Mouse (Mus musculus) liver, embryonic 14.5 days (tissue): ENCODE results near the gene Cryba4.

Experiments used
- CTCF ChIP-seq: IDR thresholded peaks from 2 replicates; pipeline ENCODE4 v1.5.1; 2016; ENCODE audit warnings: antibody characterized with exemption, low read depth, control low read depth
- EP300 ChIP-seq: IDR thresholded peaks from 2 replicates; pipeline ENCODE4 v1.6.1; 2016; ENCODE audit warnings: antibody characterized with exemption, low read depth

DNA sequence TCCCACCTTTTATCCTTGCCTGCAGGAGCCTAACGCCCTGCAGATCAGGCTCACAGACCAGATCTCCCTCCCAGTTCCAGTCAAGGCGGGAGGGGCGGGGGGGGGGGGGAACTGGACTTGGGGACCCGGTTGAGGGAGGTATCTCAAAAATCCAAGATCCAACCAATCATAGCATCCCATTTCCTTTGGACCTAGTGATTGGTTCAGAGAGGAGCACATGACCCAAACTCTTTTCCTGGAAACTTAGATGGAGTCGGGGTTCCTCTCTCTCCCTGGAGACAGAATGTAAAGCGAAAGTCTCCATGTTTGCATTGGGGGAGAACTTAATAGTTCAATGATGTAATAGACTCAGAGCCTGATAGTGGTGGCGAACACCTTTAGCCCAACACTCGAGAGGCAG, 4.9 kb downstream of the Cryba4 start:
- TF ChIP-seq CTCF (no peak), EP300 (no peak)
